Mouse (Mus musculus): Measurements from ENCODE around the gene Gm49358. TPM values are rescaled to one million over a fixed set of nuclear protein-coding genes. Genes with fewer than 3 reads are reported as not detected.

Gene Gm49358
- polyA plus RNA-seq, 1 experiment from 2014 or later = not detected

GRCm38 (mm10) chr10:86772231-86772631 is 8.5 kb downstream of the Gm49358 start:
- Histone ChIP-seq H3K36me3 (ENCODE audit: control insufficient read depth, insufficient read depth, low read length) (no peaks in the 10 kb centered on the region), H3K4me1 (replicated peaks; ENCODE audit: control insufficient read depth, insufficient read depth, low read length) (no peaks in the 10 kb centered on the region), H3K4me3 (ENCODE audit: low read depth, low read length) (no peak overlapping the region), H3K9me3 (ENCODE audit: control insufficient read depth, low read length) (no peaks in the 10 kb centered on the region), H3K27ac (ENCODE audit: low read depth, low read length) (no peak overlapping the region), H3K4me2 (no peak overlapping the region), H3K9ac (ENCODE audit: low read depth, low read length) (no peak overlapping the region), H3K27me3 (replicated peaks; ENCODE audit: control insufficient read depth, insufficient read depth, low read length) (no peaks in the 10 kb centered on the region)
- ATAC-seq (replicated peaks; ENCODE audit: low FRiP score) (no peak), DNase-seq (ENCODE audit: low spot score) (no peak)
- WGBS = 62% methylated on average over 6 of the region's 6 CpGs

DNA sequence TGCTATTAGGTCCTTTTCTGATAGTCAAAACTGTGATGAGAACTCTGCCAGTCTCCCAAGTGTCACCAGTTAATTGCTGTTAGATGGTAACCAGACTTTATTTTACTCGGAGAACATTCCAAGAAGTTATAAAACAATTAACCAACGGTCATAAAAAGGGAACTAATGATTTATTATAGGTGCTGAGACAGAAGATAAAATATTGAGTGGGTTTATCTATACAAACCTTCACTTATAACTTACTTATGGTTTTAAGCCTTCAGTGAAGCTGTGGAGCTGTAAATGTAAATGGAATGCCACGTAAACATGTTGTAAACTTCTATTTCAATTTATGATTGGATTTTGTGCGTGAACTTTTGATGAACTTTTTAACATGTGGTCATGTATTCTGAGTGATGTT is 9.6 kb downstream of the Gm49358 start:
- H3K4me2 ChIP-seq = no peak overlapping the region
- no peak overlapping the region for H3K27ac ChIP-seq (ENCODE audit: low read depth, low read length)
- H3K27me3 ChIP-seq (replicated peaks; ENCODE audit: control insufficient read depth, insufficient read depth, low read length) = no peaks in the 10 kb centered on the region
- H3K9ac ChIP-seq (ENCODE audit: low read depth, low read length) = no peak overlapping the region
- 50% methylated on average over 4 of the region's 4 CpGs for WGBS
- H3K4me3 ChIP-seq (ENCODE audit: low read depth, low read length) = no peak overlapping the region
- DNase-seq (ENCODE audit: low spot score) (no peak), ATAC-seq (replicated peaks; ENCODE audit: low FRiP score) (no peak)
- H3K36me3 ChIP-seq (ENCODE audit: control insufficient read depth, insufficient read depth, low read length) = no peaks in the 10 kb centered on the region
- peaks cover 6% of the 10 kb centered on the region for H3K4me1 ChIP-seq (replicated peaks; ENCODE audit: control insufficient read depth, insufficient read depth, low read length)
- H3K9me3 ChIP-seq (ENCODE audit: control insufficient read depth, low read length) = no peaks in the 10 kb centered on the region

- H3K9ac ChIP-seq (ENCODE audit: low read depth, low read length) = no peak overlapping the region
- H3K4me2 ChIP-seq = no peak overlapping the region
- DNase-seq (ENCODE audit: low spot score) (no peak), ATAC-seq (replicated peaks; ENCODE audit: low FRiP score) (no peak)
- H3K27ac ChIP-seq (ENCODE audit: low read depth, low read length) = no peak overlapping the region
- H3K9me3 ChIP-seq (ENCODE audit: control insufficient read depth, low read length) = no peaks in the 10 kb centered on the region
- H3K4me1 ChIP-seq (replicated peaks; ENCODE audit: control insufficient read depth, insufficient read depth, low read length) = peaks cover 16% of the 10 kb centered on the region
- 80% methylated on average over 9 of the region's 9 CpGs for WGBS
- H3K4me3 ChIP-seq (ENCODE audit: low read depth, low read length) = no peak overlapping the region
- H3K27me3 ChIP-seq (replicated peaks; ENCODE audit: control insufficient read depth, insufficient read depth, low read length) = no peaks in the 10 kb centered on the region
- no peaks in the 10 kb centered on the region for H3K36me3 ChIP-seq (ENCODE audit: control insufficient read depth, insufficient read depth, low read length)
Observed at GRCm38 (mm10) chr10:86776281-86776680, 12.5 kb downstream of the Gm49358 start.

DNA sequence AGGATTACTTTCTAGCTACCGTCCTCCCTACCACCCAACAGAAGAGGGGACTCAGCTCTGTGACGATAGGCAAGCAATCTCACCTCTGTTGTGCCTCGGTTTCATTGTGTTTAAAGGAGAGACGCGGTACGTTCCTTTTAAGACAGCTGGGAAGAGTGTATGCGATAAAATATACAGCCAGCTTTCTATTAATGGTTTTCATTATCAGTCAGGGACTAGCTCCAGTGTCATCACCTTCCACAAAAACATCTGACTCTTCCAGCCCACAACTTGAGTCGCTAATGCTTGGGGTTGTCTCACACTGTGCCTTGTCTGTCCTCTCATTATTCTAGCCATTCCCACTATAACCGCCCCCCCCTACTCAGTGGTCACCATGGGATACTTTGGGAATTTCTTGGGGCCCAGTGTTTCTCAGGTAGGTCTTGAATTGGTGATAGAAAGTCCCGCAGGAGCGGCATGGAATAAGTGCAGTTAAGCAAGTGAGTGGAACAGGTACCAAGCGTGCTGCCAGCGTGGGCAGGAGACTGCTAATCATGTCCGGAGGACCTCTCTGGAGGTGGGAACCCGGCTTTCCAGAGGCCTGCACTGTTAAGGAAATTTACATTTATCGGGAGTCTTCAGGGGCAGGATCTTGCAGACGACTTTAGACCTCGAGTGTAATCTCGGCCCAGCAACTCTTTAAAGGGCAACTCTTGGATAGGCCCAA is 14.0 kb downstream of the Gm49358 start:
- no peaks in the 10 kb centered on the region for H3K9me3 ChIP-seq (ENCODE audit: control insufficient read depth, low read length)
- H3K27ac ChIP-seq (ENCODE audit: low read depth, low read length) = peak overlapping the region; percentile 40
- no peaks in the 10 kb centered on the region for H3K27me3 ChIP-seq (replicated peaks; ENCODE audit: control insufficient read depth, insufficient read depth, low read length)
- H3K9ac ChIP-seq (ENCODE audit: low read depth, low read length) = peak overlapping the region; percentile 86
- H3K4me1 ChIP-seq (replicated peaks; ENCODE audit: control insufficient read depth, insufficient read depth, low read length) = peaks cover 19% of the 10 kb centered on the region
- ATAC-seq (replicated peaks; ENCODE audit: low FRiP score) (no peak), DNase-seq (ENCODE audit: low spot score) (no peak)
- H3K4me3 ChIP-seq (ENCODE audit: low read depth, low read length) = peak overlapping the region; percentile 78
- no peaks in the 10 kb centered on the region for H3K36me3 ChIP-seq (ENCODE audit: control insufficient read depth, insufficient read depth, low read length)
- peak overlapping the region; percentile 99 for H3K4me2 ChIP-seq
- 38% methylated on average over 19 of the region's 19 CpGs for WGBS

DNA sequence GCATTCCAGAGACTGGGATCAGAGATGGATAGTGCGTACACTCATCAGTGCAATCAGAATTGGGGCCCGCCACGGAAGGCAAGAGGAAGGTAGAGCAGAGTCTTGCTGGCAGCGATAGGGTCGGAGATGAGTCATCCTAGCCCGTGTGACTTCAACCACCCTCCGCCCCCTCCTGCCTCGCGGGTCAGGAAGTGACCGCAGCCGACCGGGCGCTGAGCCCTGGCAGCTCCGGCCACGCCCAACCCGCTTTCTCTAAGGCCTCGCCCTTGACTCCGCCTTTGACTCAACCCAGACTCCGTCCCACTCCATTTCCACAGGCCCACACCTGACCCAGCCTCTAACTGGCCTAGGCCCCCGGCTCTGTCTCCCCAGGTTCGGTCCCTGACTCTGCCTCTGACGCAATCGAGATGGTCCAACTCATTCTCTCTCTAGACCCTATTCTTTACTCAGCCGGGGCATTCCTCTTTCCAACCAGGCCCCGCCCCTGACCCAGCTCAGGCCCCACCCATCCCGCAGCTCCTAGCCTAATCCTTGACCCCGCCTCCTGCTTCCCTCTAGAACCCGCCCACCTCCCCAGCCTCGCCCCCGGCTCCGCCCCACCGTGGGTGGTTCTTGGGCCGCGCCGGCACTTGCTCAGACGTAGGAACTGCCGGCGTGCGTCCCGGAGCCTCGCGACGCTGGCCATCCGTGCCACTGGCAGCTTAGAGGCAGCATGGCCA is 14.8 kb downstream of the Gm49358 start, which contains the start of gene Nt5dc3:
Gene Nt5dc3, plus strand, starts transcription at position 608 of the 719 bp plus-strand sequence.
- Histone ChIP-seq H3K4me2 (peak within 1 kb of the TSS; percentile 99), H3K27ac (ENCODE audit: low read depth, low read length) (peak within 1 kb of the TSS; percentile 40), H3K36me3 (ENCODE audit: control insufficient read depth, insufficient read depth, low read length) (no peaks in the 10 kb centered on the region), H3K4me3 (ENCODE audit: low read depth, low read length) (peak within 1 kb of the TSS; percentile 78), H3K27me3 (replicated peaks; ENCODE audit: control insufficient read depth, insufficient read depth, low read length) (no peaks in the 10 kb centered on the region), H3K9me3 (ENCODE audit: control insufficient read depth, low read length) (no peaks in the 10 kb centered on the region), H3K9ac (ENCODE audit: low read depth, low read length) (peak within 1 kb of the TSS; percentile 86), H3K4me1 (replicated peaks; ENCODE audit: control insufficient read depth, insufficient read depth, low read length) (peaks cover 19% of the 10 kb centered on the region)
- WGBS = under 1% methylated on average over 44 of the region's 44 CpGs
- ATAC-seq (replicated peaks; ENCODE audit: low FRiP score) (peak; percentile 94), DNase-seq (ENCODE audit: low spot score) (peak; percentile 97)

GRCm38 (mm10) chr10:86779117-86779755 is 15.5 kb downstream of the Gm49358 start:
- DNase-seq (ENCODE audit: low spot score) (peak; percentile 53), ATAC-seq (replicated peaks; ENCODE audit: low FRiP score) (peak; percentile 41)
- Histone ChIP-seq H3K27ac (ENCODE audit: low read depth, low read length) (peak overlapping the region; percentile 32; the same call in 1 of the 2 replicates), H3K27me3 (replicated peaks; ENCODE audit: control insufficient read depth, insufficient read depth, low read length) (no peaks in the 10 kb centered on the region), H3K36me3 (ENCODE audit: control insufficient read depth, insufficient read depth, low read length) (no peaks in the 10 kb centered on the region), H3K4me1 (replicated peaks; ENCODE audit: control insufficient read depth, insufficient read depth, low read length) (peaks cover 19% of the 10 kb centered on the region), H3K4me3 (ENCODE audit: low read depth, low read length) (peak overlapping the region; percentile 78), H3K4me2 (peak overlapping the region; percentile 99), H3K9me3 (ENCODE audit: control insufficient read depth, low read length) (no peaks in the 10 kb centered on the region), H3K9ac (ENCODE audit: low read depth, low read length) (peak overlapping the region; percentile 86)
- WGBS = under 1% methylated on average over 58 of the region's 58 CpGs

DNA sequence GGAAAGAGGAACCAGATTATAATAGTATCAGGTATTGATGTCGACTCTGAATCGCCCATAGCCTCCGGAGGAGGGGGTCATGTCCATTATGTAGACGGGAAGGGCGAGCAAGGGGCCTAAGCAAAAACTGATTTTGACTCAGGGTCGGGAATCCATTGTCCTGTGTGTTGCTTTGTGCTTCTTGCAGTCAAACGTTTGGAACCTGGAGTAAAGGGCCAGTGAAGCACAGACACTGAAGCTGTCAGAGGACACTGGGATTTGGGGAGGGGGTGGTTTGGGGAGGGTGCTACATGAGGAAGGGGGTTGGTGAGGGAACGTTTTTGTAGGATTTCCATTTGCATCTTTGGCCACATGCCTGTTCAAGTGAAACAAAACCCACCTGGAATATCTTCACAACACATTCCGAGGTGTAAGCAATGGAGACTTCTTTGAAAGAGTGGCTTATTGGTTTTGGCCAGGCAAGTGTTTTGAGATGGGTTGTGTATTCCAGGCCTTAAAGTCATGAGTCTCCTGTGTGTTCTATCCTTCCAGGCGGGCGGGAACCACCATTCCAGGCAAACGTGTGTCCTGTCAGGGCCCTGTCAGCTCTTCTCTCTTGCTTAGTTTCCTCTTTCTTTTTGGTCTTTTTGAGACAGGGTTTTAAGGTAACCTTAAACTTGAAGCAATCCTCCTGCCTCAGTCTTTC is 16.2 kb downstream of the Gm49358 start:
- Histone ChIP-seq H3K27ac (ENCODE audit: low read depth, low read length) (no peak overlapping the region), H3K4me1 (replicated peaks; ENCODE audit: control insufficient read depth, insufficient read depth, low read length) (peaks cover 19% of the 10 kb centered on the region), H3K9ac (ENCODE audit: low read depth, low read length) (peak overlapping the region; percentile 86)

DNA sequence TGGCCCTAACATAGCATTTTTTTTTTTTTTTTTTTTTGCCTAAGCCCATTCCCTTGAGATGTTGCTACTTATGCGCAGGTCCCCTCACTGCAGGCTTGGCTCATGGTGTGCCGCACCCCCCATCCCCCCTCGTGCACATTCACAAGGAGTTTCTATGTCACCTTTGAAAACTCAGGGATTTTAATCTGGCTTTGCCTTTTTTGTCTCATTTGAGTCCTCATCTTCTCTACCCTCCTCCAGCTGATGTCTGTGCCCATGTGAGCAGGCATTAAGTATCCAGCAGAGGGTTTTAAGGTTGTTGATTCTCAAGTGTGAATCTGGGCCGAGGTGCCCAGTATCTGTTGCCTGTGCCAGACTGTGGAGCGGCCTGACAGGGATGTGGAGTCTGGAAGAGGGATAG is 17.9 kb downstream of the Gm49358 start:
- Histone ChIP-seq H3K27ac (ENCODE audit: low read depth, low read length) (no peak overlapping the region), H3K27me3 (replicated peaks; ENCODE audit: control insufficient read depth, insufficient read depth, low read length) (no peaks in the 10 kb centered on the region), H3K4me3 (ENCODE audit: low read depth, low read length) (no peak overlapping the region), H3K9me3 (ENCODE audit: control insufficient read depth, low read length) (no peaks in the 10 kb centered on the region), H3K4me2 (no peak overlapping the region), H3K9ac (ENCODE audit: low read depth, low read length) (no peak overlapping the region), H3K36me3 (ENCODE audit: control insufficient read depth, insufficient read depth, low read length) (no peaks in the 10 kb centered on the region), H3K4me1 (replicated peaks; ENCODE audit: control insufficient read depth, insufficient read depth, low read length) (peaks cover 19% of the 10 kb centered on the region)
- DNase-seq (ENCODE audit: low spot score) (no peak), ATAC-seq (replicated peaks; ENCODE audit: low FRiP score) (no peak)
- WGBS = 48% methylated on average over 5 of the region's 5 CpGs

More for the DNA sequence above, 16.2 kb downstream of the Gm49358 start:
- no peaks in the 10 kb centered on the region for H3K9me3 ChIP-seq (ENCODE audit: control insufficient read depth, low read length)
- ATAC-seq (replicated peaks; ENCODE audit: low FRiP score) = no peak
- peak overlapping the region; percentile 99 for H3K4me2 ChIP-seq
- H3K4me3 ChIP-seq (ENCODE audit: low read depth, low read length) = peak overlapping the region; percentile 78
- no peak for DNase-seq (ENCODE audit: low spot score)
- 15% methylated on average over 12 of the region's 12 CpGs for WGBS
- H3K36me3 ChIP-seq (ENCODE audit: control insufficient read depth, insufficient read depth, low read length) = no peaks in the 10 kb centered on the region
- no peaks in the 10 kb centered on the region for H3K27me3 ChIP-seq (replicated peaks; ENCODE audit: control insufficient read depth, insufficient read depth, low read length)

All from liver, embryonic 11.5 days (tissue).